Mouse (Mus musculus): ENCODE measurements around the gene Kif26a. TPM values are rescaled to one million over a fixed set of nuclear protein-coding genes. Genes with fewer than 3 reads are reported as not detected.

Gene Kif26a
- polyA plus RNA-seq, 1 experiment from 2014 or later, result 2.1 TPM

- no peaks in the 10 kb centered on the region for H3K27me3 ChIP-seq (ENCODE audit: control insufficient read depth, insufficient read depth, low read length)
- no peak for ATAC-seq (replicated peaks; ENCODE audit: extremely low read depth, insufficient read depth, low FRiP score)
- H3K4me2 ChIP-seq (ENCODE audit: low read depth, low read length), result no peak overlapping the region
- 66% methylated on average over 10 of the region's 10 CpGs for WGBS
- no peaks in the 10 kb centered on the region for H3K36me3 ChIP-seq (ENCODE audit: control insufficient read depth, insufficient read depth)
- no peaks in the 10 kb centered on the region for H3K9me3 ChIP-seq (replicated peaks; ENCODE audit: control insufficient read depth, low read length)
- no peak overlapping the region for H3K4me3 ChIP-seq (ENCODE audit: low read length)
- H3K4me1 ChIP-seq (ENCODE audit: control insufficient read depth, insufficient read depth, low read length), result no peaks in the 10 kb centered on the region
- H3K27ac ChIP-seq (ENCODE audit: low read length), result no peak overlapping the region
- H3K9ac ChIP-seq (ENCODE audit: low read length), result no peak overlapping the region
These were observed 83.1 kb downstream of the Kif26a start for GRCm38 (mm10) chr12:112229084-112229483.

DNA sequence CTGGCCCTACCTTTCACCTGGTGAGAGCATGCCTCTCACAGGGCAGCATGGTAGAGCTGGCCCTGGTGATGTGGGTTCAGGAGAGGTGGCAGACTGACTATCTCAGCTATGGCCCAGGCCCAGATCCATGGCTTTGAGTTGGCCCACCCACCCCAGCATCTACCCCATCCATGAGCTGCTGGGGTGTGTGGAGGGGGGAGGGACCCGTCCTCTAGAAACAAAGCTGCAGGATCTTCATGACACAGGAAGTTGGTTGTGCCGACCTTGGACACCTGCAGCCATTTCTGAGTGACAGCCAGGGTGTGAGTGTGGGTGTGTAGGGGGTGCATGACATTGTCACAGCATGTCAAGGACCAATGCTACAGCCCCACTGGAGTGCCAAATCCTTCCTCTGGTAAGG is 84.2 kb downstream of the Kif26a start:
- WGBS, result 62% methylated on average over 2 of the region's 2 CpGs
- ATAC-seq (replicated peaks; ENCODE audit: extremely low read depth, insufficient read depth, low FRiP score), result no peak
- no peaks in the 10 kb centered on the region for H3K9me3 ChIP-seq (replicated peaks; ENCODE audit: control insufficient read depth, low read length)

More for the DNA sequence above, 84.2 kb downstream of the Kif26a start:
- no peak overlapping the region for H3K4me2 ChIP-seq (ENCODE audit: low read depth, low read length)
- no peak overlapping the region for H3K4me3 ChIP-seq (ENCODE audit: low read length)
- no peaks in the 10 kb centered on the region for H3K4me1 ChIP-seq (ENCODE audit: control insufficient read depth, insufficient read depth, low read length)
- no peak overlapping the region for H3K27ac ChIP-seq (ENCODE audit: low read length)
- H3K27me3 ChIP-seq (ENCODE audit: control insufficient read depth, insufficient read depth, low read length), result no peaks in the 10 kb centered on the region
- H3K9ac ChIP-seq (ENCODE audit: low read length), result no peak overlapping the region
- no peaks in the 10 kb centered on the region for H3K36me3 ChIP-seq (ENCODE audit: control insufficient read depth, insufficient read depth)

MicroRNA genes within 50 kb of the gene (microRNA counts, 519-probe panel; counts per million panel counts)
- microRNA mmu-miR-203, result 2,499 counts per million, percentile 59 among the panel's probes with 10 or more counts

Small RNA genes within 50 kb of the gene (microRNA-seq; reads per million reads assigned to microRNA genes)
- gene Mir203 (749 reads per million, percentile 76 among the genes with 10 or more reads in this experiment), gene Mir3073a (not detected), gene Mir3073b (not detected)

Other genes starting within 250 kb of the Kif26a start
- 11.2 and 13.6 TPM in 2 replicates for gene Ppp1r13b, start 238.1 kb upstream of the Kif26a start, polyA plus RNA-seq (2015; fragmentation: Nextera tagmentation; extraction: Ambion mirVana)
- gene Atp5mpl, start 179.2 kb upstream of the Kif26a start, polyA plus RNA-seq (2015; fragmentation: Nextera tagmentation; extraction: Ambion mirVana), result 1,449 and 1,610 TPM in 2 replicates
- 0.16 and 0.19 TPM in 2 replicates for gene Tdrd9, start 174.6 kb upstream of the Kif26a start, polyA plus RNA-seq (2015; fragmentation: Nextera tagmentation; extraction: Ambion mirVana)
- 0.41 and 0.84 TPM in 2 replicates for gene Rd3l, start 164.9 kb upstream of the Kif26a start, polyA plus RNA-seq (2015; fragmentation: Nextera tagmentation; extraction: Ambion mirVana)
- 0.59 and 0.65 TPM in 2 replicates for gene Aspg, start 39.5 kb upstream of the Kif26a start, polyA plus RNA-seq (2015; fragmentation: Nextera tagmentation; extraction: Ambion mirVana)

All from heart, embryonic 16.5 days (tissue).